Mouse (Mus musculus): ENCODE results near the gene Lars2.

DNA sequence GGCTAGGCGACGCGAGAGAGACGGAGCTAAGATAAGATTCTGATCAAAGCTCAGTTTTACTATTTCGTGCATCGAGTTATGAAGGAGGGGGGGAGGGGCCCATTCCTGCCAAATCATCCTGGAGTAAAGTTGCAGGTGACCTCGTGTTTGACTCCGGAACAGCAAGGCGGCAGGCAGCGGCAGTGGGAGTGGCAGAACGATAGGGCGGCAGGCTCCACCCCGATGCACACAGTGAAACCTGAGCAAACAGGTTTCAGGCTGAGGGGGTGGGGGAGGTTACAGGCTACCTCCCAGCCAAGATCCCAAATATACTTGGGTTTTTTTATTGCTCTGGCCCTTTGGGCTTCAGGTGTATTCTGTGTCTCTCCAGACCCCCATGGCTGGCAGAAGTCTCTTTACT lies 129.9 kb downstream of the Lars2 start:
- TF ChIP-seq POLR2A (IDR thresholded peaks at IDR 0.05; ENCODE audit: insufficient read depth, low read depth, low read length) (no peak), CTCF (IDR thresholded peaks at IDR 0.05; ENCODE audit: insufficient read depth, low read depth, low read length) (no peak)

All from olfactory bulb, adult 2 months (tissue).